In the genomic region with DNA sequence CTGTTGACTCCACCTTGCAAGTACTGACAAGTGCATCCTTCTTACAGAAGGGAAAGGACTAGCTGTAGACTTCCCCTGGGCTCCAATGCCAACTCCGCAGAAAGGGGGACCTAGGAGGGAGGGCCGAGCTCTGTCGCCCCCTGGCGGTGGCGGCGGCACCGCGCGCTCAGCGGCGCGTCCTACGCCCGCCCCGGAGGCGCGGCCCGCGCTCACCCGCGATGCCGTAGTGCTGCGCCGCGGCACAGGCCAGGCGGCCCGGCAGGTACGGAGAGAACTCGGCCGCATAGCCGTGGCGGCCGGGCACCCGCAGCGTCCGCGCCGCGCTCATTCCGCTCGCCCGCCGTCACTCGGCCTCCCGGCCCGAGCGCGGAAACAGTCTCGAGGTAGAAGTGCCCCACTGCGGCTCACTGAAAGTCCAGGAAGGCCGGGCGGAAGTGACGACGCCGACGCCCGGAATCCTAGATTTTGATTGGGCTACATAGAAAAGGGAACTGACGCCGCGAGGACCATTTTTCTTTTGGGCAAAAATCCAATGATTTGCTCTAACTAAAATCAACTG, we compare ENCODE assay signal across 8 mouse cellular contexts. TPM values are rescaled to one million over a fixed set of nuclear protein-coding genes. Genes with fewer than 3 reads are reported as not detected.
DNase-seq lines count a peak whose midpoint lies in the region; ATAC-seq and TF ChIP-seq lines count a peak whose summit lies in the region.

Pex7 (minus strand) TSS at position 444 of the 559 bp plus-strand sequence.

- WGBS in heart, embryonic 12.5 days = under 1% methylated on average over 50 of the region's 60 CpGs
- under 1% methylated on average over 60 of the region's 60 CpGs for WGBS in kidney, postnatal 0 days
- WGBS in liver, embryonic 11.5 days = under 1% methylated on average over 60 of the region's 60 CpGs
- under 1% methylated on average over 60 of the region's 60 CpGs for WGBS in stomach, embryonic 15.5 days

- H3K9ac ChIP-seq in heart, embryonic 12.5 days = peak within 1 kb of the TSS; percentile 94
- H3K9ac ChIP-seq in kidney, postnatal 0 days (ENCODE audit: low read depth, low read length) = peak within 1 kb of the TSS; percentile 95
- peak within 1 kb of the TSS; percentile 71 for H3K9ac ChIP-seq in liver, embryonic 11.5 days (ENCODE audit: low read depth, low read length)
- peak within 1 kb of the TSS; percentile 93 for H3K9ac ChIP-seq in stomach, embryonic 15.5 days

- DNase-seq in brain, embryonic 14.5 days (ENCODE audit: low read depth) = peak; percentile 98
- peak; percentile 95 for DNase-seq in kidney, postnatal 0 days (ENCODE audit: low spot score)
- DNase-seq in liver, embryonic 11.5 days (ENCODE audit: low spot score) = peak; percentile 89
- peak; percentile 89 to 91 for DNase-seq in natural killer cell, adult 2 months (ENCODE audit: low spot score in 2 of 2)

- H3K79me2 ChIP-seq in C2C12 (ENCODE audit: control insufficient read depth, insufficient read depth) = no peaks in the 10 kb centered on the region

- no peaks in the 10 kb centered on the region for H3K79me3 ChIP-seq in C2C12 (ENCODE audit: low read depth)

- peak within 1 kb of the TSS; percentile 35 for H3K4me3 ChIP-seq in C2C12 (ENCODE audit: insufficient read depth, poor library complexity, severe bottlenecking)
- H3K4me3 ChIP-seq in erythroblast, embryonic 14.5 days (replicated peaks) = peak within 1 kb of the TSS; percentile 84
- H3K4me3 ChIP-seq in heart, embryonic 12.5 days = peak within 1 kb of the TSS; percentile 99
- H3K4me3 ChIP-seq in kidney, postnatal 0 days (replicated peaks; ENCODE audit: low read depth, low read length) = peak within 1 kb of the TSS; percentile 78
- H3K4me3 ChIP-seq in liver, embryonic 11.5 days (ENCODE audit: low read depth, low read length) = peak within 1 kb of the TSS; percentile 61
- H3K4me3 ChIP-seq in stomach, embryonic 15.5 days (replicated peaks) = peak within 1 kb of the TSS; percentile 83

- peak within 1 kb of the TSS; percentile 93 for H3ac ChIP-seq in C2C12 (ENCODE audit: control insufficient read depth, insufficient read length, low read depth)

- H3K36me3 ChIP-seq in C2C12 (ENCODE audit: control insufficient read depth, insufficient read depth) = no peaks in the 10 kb centered on the region
- H3K36me3 ChIP-seq in erythroblast, embryonic 14.5 days (ENCODE audit: control insufficient read depth) = peaks cover 5% of the 10 kb centered on the region
- peaks cover 6% of the 10 kb centered on the region; the same call in 1 of the 2 replicates for H3K36me3 ChIP-seq in heart, embryonic 12.5 days
- H3K36me3 ChIP-seq in kidney, postnatal 0 days (ENCODE audit: insufficient read depth, low read length) = no peaks in the 10 kb centered on the region
- H3K36me3 ChIP-seq in liver, embryonic 11.5 days (ENCODE audit: control insufficient read depth, insufficient read depth, low read length) = no peaks in the 10 kb centered on the region
- no peaks in the 10 kb centered on the region for H3K36me3 ChIP-seq in stomach, embryonic 15.5 days

- H3K9me3 ChIP-seq in erythroblast, embryonic 14.5 days (ENCODE audit: control insufficient read depth, low read length) = no peaks in the 10 kb centered on the region
- no peaks in the 10 kb centered on the region for H3K9me3 ChIP-seq in heart, embryonic 12.5 days (replicated peaks)
- H3K9me3 ChIP-seq in kidney, postnatal 0 days (replicated peaks; ENCODE audit: low read length) = no peaks in the 10 kb centered on the region
- H3K9me3 ChIP-seq in liver, embryonic 11.5 days (ENCODE audit: control insufficient read depth, low read length) = no peaks in the 10 kb centered on the region
- no peaks in the 10 kb centered on the region for H3K9me3 ChIP-seq in stomach, embryonic 15.5 days

- peaks cover 7% of the 10 kb centered on the region for H3K4me1 ChIP-seq in erythroblast, embryonic 14.5 days (ENCODE audit: control insufficient read depth)
- no peaks in the 10 kb centered on the region for H3K4me1 ChIP-seq in heart, embryonic 12.5 days (replicated peaks)
- no peaks in the 10 kb centered on the region for H3K4me1 ChIP-seq in kidney, postnatal 0 days (replicated peaks; ENCODE audit: insufficient read depth, low read length)
- H3K4me1 ChIP-seq in liver, embryonic 11.5 days (replicated peaks; ENCODE audit: control insufficient read depth, insufficient read depth, low read length) = no peaks in the 10 kb centered on the region; the same call in 1 of the 2 replicates
- no peaks in the 10 kb centered on the region; the same call in 1 of the 2 replicates for H3K4me1 ChIP-seq in stomach, embryonic 15.5 days

- H3K27ac ChIP-seq in heart, embryonic 12.5 days (ENCODE audit: poor library complexity, severe bottlenecking) = peak within 1 kb of the TSS; percentile 96
- peak within 1 kb of the TSS; percentile 98 for H3K27ac ChIP-seq in kidney, postnatal 0 days
- H3K27ac ChIP-seq in liver, embryonic 11.5 days (ENCODE audit: low read depth, low read length) = peak within 1 kb of the TSS; percentile 79
- peak within 1 kb of the TSS; percentile 98 for H3K27ac ChIP-seq in stomach, embryonic 15.5 days

- peak; percentile 54 for TF ChIP-seq POLR2A in brain, embryonic 14.5 days (IDR thresholded peaks at IDR 0.05; ENCODE audit: borderline replicate concordance, extremely low read depth, insufficient read depth, insufficient read length, poor library complexity, severe bottlenecking)

- peaks cover 4% of the 10 kb centered on the region for H3K27me3 ChIP-seq in C2C12 (ENCODE audit: control insufficient read depth, insufficient read depth, insufficient read length)
- no peaks in the 10 kb centered on the region for H3K27me3 ChIP-seq in erythroblast, embryonic 14.5 days (ENCODE audit: control insufficient read depth)
- H3K27me3 ChIP-seq in heart, embryonic 12.5 days (replicated peaks) = peaks cover 6% of the 10 kb centered on the region; the same call in 1 of the 2 replicates
- no peaks in the 10 kb centered on the region for H3K27me3 ChIP-seq in kidney, postnatal 0 days (ENCODE audit: insufficient read depth, low read length)
- no peaks in the 10 kb centered on the region for H3K27me3 ChIP-seq in liver, embryonic 11.5 days (replicated peaks; ENCODE audit: control insufficient read depth, insufficient read depth, low read length)
- no peaks in the 10 kb centered on the region for H3K27me3 ChIP-seq in stomach, embryonic 15.5 days (replicated peaks)

- peak; percentile 97 for ATAC-seq in heart, embryonic 12.5 days (ENCODE audit: insufficient number of reproducible peaks, low FRiP score)
- ATAC-seq in kidney, postnatal 0 days (replicated peaks; ENCODE audit: low FRiP score, low read depth) = peak; percentile 96
- ATAC-seq in liver, embryonic 11.5 days (replicated peaks; ENCODE audit: low FRiP score) = peak; percentile 97
- ATAC-seq in stomach, embryonic 15.5 days (ENCODE audit: insufficient read depth, low FRiP score, low read depth) = peak; percentile 94

- peak; percentile 98 for TF ChIP-seq CTCF in C2C12 (IDR thresholded peaks at IDR 0.05; ENCODE audit: control insufficient read depth, insufficient read depth, insufficient read length)
- peak; percentile 97 for TF ChIP-seq CTCF in brain, embryonic 14.5 days (IDR thresholded peaks at IDR 0.05; ENCODE audit: borderline replicate concordance, extremely low read depth, insufficient read depth, insufficient read length)
- peak; percentile 71 for TF ChIP-seq CTCF in kidney, postnatal 0 days (IDR thresholded peaks at IDR 0.05; ENCODE audit: low read depth)

- H3K4me2 ChIP-seq in heart, embryonic 12.5 days = peak within 1 kb of the TSS; percentile 37
- peak within 1 kb of the TSS; percentile 41 for H3K4me2 ChIP-seq in kidney, postnatal 0 days (ENCODE audit: low read length)
- peak within 1 kb of the TSS; percentile 54 for H3K4me2 ChIP-seq in liver, embryonic 11.5 days
- H3K4me2 ChIP-seq in stomach, embryonic 15.5 days = peak within 1 kb of the TSS; percentile 44

TF ChIP-seq in C2C12, 6 proteins besides CTCF, POLR2A, EP300 and RAD21:
- TF ChIP-seq FOSL1 (IDR thresholded peaks at IDR 0.05; ENCODE audit: insufficient read depth, low read length, poor library complexity, severe bottlenecking) (no peak), MYOG (IDR thresholded peaks at IDR 0.05; ENCODE audit: control insufficient read depth, extremely low read depth, insufficient read length) (no peak), MYOD1 (IDR thresholded peaks at IDR 0.05; ENCODE audit: control insufficient read depth, insufficient read length, low read depth) (no peak), USF1 (IDR thresholded peaks at IDR 0.05; ENCODE audit: low read depth) (no peak), CEBPB (IDR thresholded peaks at IDR 0.05; ENCODE audit: low read depth) (no peak), MAX (IDR thresholded peaks at IDR 0.05) (no peak)

RNA-seq across cellular contexts. Expression of gene Pex7, which starts in this region (rescaled TPM):
- polyA plus RNA-seq in C2C12 (2012; fragmentation: generic; extraction: Trizol) = 5.0 TPM
- 18.7 and 23.6 TPM in 2 replicates for polyA plus RNA-seq in brain, embryonic 14.5 days (2012; rRNA removed)
- polyA plus RNA-seq in erythroblast, embryonic 14.5 days (2012) = 0.17 and 0.18 TPM in 2 replicates
- polyA plus RNA-seq in heart, embryonic 12.5 days (2016; fragmentation: Nextera tagmentation; extraction: Ambion mirVana) = 35.4 and 36.4 TPM in 2 replicates
- 61.1 and 64.8 TPM in 2 replicates for polyA plus RNA-seq in kidney, postnatal 0 days (2015; fragmentation: Nextera tagmentation; extraction: Ambion mirVana)
- 40.8 and 43.8 TPM in 2 replicates for polyA plus RNA-seq in liver, embryonic 11.5 days (2014; fragmentation: Nextera tagmentation; extraction: Ambion mirVana)
- polyA plus RNA-seq in stomach, embryonic 15.5 days (2015; fragmentation: Nextera tagmentation; extraction: Ambion mirVana) = 40.7 and 45.4 TPM in 2 replicates

Comparison
In these comparisons a context has a peak if more than half of its experiments do, and no peak if none do; other contexts are left out.
1. Peak in every context shown above with its lines: DNase-seq, ATAC-seq, H3K4me3 ChIP-seq and H3K27ac ChIP-seq.
2. H3K4me3 ChIP-seq: peak in every context shown above with its lines; median percentile 99 in heart, embryonic 12.5 days; 84 in erythroblast, embryonic 14.5 days; 83 in stomach, embryonic 15.5 days; 78 in kidney, postnatal 0 days; 61 in liver, embryonic 11.5 days; 35 in C2C12.